Mouse (Mus musculus) midbrain, embryonic 14.5 days (tissue): ENCODE data around the gene Amot. TPM values are rescaled to one million over a fixed set of nuclear protein-coding genes. Genes with fewer than 3 reads are reported as not detected.

Source experiments
- ATAC-seq: fragments of 200-750 bp; cut with Nextera tagmentation; 2 replicates; pipeline ENCODE4 v1.8.0; 2017; ENCODE audit warnings: moderate number of reproducible peaks, moderate library complexity; ENCODE audit not compliant: low FRiP score, low TSS enrichment
- DNase-seq: peaks from one replicate; pipeline ENCODE4 v3.0.0-alpha.2; 2015
- H3K27ac ChIP-seq: fragments of 300-500 bp; sonication (generic); replicated peaks from 2 replicates; pipeline ENCODE4 v1.5.1; 2014; ENCODE audit warnings: mild to moderate bottlenecking, low read depth, low read length, moderate library complexity
- H3K27me3 ChIP-seq: fragments of 300-500 bp; sonication (generic); 2 replicates; pipeline ENCODE4 v1.6.1; 2014; ENCODE audit warnings: low read length, control low read depth, mixed read lengths; ENCODE audit not compliant: control insufficient read depth, insufficient read depth
- H3K36me3 ChIP-seq: fragments of 300-500 bp; sonication (generic); 2 replicates; pipeline ENCODE4 v1.6.1; 2014; ENCODE audit warnings: low read length, control low read depth; ENCODE audit not compliant: control insufficient read depth, insufficient read depth
- H3K4me1 ChIP-seq: fragments of 300-500 bp; sonication (generic); 2 replicates; pipeline ENCODE4 v1.6.1; 2014; ENCODE audit warnings: mild to moderate bottlenecking, antibody characterized with exemption, low read length, control low read depth; ENCODE audit not compliant: control insufficient read depth, insufficient read depth
- H3K4me2 ChIP-seq: fragments of 300-500 bp; sonication (generic); 2 replicates; pipeline ENCODE4 v1.6.1; 2014; ENCODE audit warnings: mild to moderate bottlenecking, low read length, moderate library complexity
- H3K4me3 ChIP-seq: fragments of 300-500 bp; sonication (generic); replicated peaks from 2 replicates; pipeline ENCODE4 v1.5.1; 2014; ENCODE audit warnings: low read depth, low read length
- H3K9ac ChIP-seq: fragments of 300-500 bp; sonication (generic); replicated peaks from 2 replicates; pipeline ENCODE4 v1.6.1; 2014; ENCODE audit warnings: mild to moderate bottlenecking, low read length, moderate library complexity
- H3K9me3 ChIP-seq: fragments of 300-500 bp; sonication (generic); 2 replicates; pipeline ENCODE4 v1.6.1; 2016; ENCODE audit warnings: low read length, control low read depth, mixed read lengths; ENCODE audit not compliant: control insufficient read depth
- WGBS: fragments of 180-500 bp; shearing (Covaris S2); extraction: QIAGEN DNeasy Blood & Tissue Kit; methylation state at CpG from one replicate; pipeline ENCODE4 v1.1.7; 2014; 5-methylcytosine and 5-hydroxymethylcytosine counted together
- polyA plus RNA-seq: library from polyadenylated mRNA; unstranded; fragments of >200 nt; fragmentation: Nextera tagmentation; extraction: Ambion mirVana; gene quantifications from 2 replicates; pipeline ENCODE4 v1.2.1, GENCODE M21; 2014

Gene Amot
- polyA plus RNA-seq, 1 experiment from 2014 or later = 9.1 TPM

DNA sequence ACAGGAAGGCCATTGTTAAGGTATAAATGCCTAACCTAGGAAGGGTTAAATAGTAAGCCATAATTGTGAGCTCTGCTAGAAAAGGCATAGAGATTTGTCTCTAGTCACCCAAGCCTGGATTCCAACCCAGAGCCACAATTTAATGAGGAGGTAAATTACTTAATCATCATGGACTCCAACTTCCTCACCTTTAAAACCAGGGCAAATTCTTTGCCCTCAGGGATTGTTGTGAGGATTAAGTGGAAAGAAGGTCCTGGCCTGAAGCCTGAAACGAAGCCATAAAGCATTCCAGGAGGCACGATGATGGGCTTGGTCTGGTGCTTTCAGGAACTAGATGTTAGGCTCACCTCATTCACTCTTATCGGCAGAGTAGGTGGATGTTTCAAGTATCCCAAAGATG is 5.7 kb upstream of the Amot start:
- H3K9me3 ChIP-seq = no peaks in the 10 kb centered on the region
- ATAC-seq = no peak
- no peaks in the 10 kb centered on the region for H3K4me1 ChIP-seq
- no peak overlapping the region for H3K4me2 ChIP-seq
- no peak for DNase-seq
- H3K9ac ChIP-seq = no peak overlapping the region
- no peaks in the 10 kb centered on the region for H3K27me3 ChIP-seq
- 61% methylated on average over 3 of the region's 3 CpGs for WGBS
- no peak overlapping the region for H3K27ac ChIP-seq
- no peak overlapping the region for H3K4me3 ChIP-seq
- no peaks in the 10 kb centered on the region for H3K36me3 ChIP-seq

DNA sequence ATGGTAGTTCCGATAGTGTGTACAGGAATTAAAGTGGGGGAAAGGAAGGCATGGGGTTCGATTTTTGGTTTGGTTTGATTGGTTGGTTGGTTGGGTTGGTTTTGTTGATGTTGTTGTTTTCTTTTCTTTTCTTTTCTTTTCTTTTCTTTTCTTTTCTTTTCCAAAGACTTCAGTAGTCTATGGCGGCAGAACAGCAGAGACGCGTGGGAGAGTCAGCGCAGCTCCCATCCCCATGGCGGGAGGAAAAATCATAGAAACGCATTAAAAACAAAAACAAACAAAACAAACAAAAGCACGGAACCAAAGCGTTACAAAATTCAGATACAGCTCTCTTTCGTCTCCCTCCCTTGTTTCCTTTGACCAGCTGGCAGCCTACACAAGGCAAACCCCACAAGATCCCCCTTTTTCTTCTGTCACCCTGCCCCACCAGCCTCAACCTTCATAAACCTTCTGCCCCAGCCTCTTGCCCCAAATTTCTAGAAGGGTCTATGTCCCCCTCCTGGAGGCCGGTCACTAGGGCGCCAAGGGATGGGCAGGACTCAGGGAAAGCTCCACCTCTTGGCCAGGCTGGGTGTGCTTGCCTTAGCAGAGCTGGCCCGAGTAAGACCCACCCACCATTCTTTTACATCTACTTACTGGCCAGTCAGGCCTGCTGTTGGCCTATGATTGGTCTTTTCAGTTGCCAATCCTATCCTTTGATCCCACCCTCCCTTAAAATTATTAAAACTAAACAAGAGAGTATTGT is 648 bp upstream of the Amot start:
- DNase-seq (peak; percentile 77), ATAC-seq (peak; percentile 90)
- Histone ChIP-seq H3K27me3 (no peaks in the 10 kb centered on the region), H3K4me1 (no peaks in the 10 kb centered on the region), H3K27ac (no peak overlapping the region), H3K36me3 (no peaks in the 10 kb centered on the region), H3K9ac (no peak overlapping the region), H3K9me3 (no peaks in the 10 kb centered on the region), H3K4me3 (peak overlapping the region; percentile 48), H3K4me2 (peak overlapping the region; percentile 60)
- WGBS = 28% methylated on average over 14 of the region's 14 CpGs

DNA sequence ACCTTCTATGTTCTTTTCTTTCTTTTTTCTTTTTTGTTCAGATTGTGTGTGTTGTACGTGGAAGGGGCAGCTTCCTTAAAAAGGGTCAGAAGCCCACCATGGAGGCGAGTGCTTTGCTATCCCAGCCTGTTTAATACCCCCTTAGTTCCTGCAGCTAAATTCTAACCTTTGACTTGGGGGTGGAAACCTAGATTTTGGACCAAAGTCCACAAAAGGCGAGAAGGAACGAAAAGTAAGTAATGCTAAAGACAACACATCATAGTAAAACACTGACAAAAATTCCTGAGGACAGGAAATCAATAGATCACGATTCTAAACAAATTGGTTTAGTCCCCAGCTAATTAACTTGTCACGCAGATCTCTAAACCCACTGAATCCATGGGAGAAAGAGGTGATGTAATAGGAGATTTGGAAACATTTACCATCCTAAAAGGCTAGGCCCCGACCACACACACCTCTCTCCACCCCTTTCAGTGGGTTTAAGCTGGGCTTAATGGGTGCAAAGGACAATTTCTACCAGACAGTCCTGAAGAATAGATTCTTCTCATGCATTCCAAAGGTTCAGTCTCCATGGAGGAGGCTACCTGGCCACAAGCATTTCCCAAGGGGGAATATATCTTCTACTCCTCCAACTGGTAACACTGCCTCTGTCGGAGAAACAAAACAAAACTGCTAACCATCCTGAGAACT is 3.2 kb downstream of the Amot start:
- 35% methylated on average over 8 of the region's 8 CpGs for whole genome bisulfite sequencing
- no peak overlapping the region for H3K27ac ChIP-seq
- H3K36me3 ChIP-seq = no peaks in the 10 kb centered on the region
- H3K9me3 ChIP-seq = no peaks in the 10 kb centered on the region
- no peak for DNase-seq
- H3K4me3 ChIP-seq = no peak overlapping the region
- no peak overlapping the region for H3K9ac ChIP-seq
- H3K4me2 ChIP-seq = no peak overlapping the region
- no peak for ATAC-seq
- H3K4me1 ChIP-seq = no peaks in the 10 kb centered on the region
- H3K27me3 ChIP-seq = no peaks in the 10 kb centered on the region

DNA sequence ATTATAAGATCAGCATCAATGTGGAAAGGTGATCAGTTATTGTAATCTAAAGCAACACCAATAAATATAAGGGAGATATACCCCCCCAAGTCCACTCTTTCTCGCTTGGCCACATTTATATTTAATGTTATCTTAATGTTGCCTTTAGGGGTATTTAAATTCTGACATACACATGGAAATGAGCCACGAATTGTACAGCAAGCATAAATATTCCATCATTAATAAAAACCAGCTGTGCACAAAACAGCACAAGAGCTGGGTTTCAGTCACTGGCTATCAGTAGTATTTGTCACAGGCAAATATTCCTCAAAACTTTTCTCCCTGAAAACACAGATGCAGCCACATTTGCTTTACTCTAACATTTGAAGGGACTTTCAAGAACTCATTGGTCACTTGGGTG is 5.9 kb downstream of the Amot start:
- Histone ChIP-seq H3K27ac (no peak overlapping the region), H3K36me3 (no peaks in the 10 kb centered on the region), H3K9ac (no peak overlapping the region), H3K4me2 (no peak overlapping the region), H3K4me1 (no peaks in the 10 kb centered on the region), H3K9me3 (no peaks in the 10 kb centered on the region), H3K4me3 (no peak overlapping the region), H3K27me3 (no peaks in the 10 kb centered on the region)
- WGBS = 72% methylated on average over 2 of the region's 2 CpGs
- no peak for ATAC-seq
- no peak for DNase-seq

DNA sequence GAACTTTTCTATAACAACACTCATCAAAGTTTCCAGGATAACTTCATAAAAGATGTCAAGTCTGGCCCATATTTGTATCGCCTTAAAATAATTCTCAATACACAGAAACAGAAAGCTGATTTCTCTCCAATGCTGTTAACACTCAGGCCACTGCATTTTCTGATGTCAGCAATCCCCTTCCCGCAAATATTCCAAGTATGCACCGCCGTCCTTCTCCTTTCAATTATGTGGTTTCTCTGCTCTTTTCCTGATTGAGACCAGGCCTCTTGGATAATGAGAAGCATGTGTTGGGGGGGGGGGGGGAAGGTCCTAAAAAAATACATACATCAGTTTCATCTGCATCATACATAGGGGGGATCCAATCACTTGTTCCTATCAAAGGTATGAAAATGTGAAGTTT is 6.3 kb downstream of the Amot start:
- Histone ChIP-seq H3K36me3 (no peaks in the 10 kb centered on the region), H3K27ac (no peak overlapping the region), H3K4me3 (no peak overlapping the region), H3K27me3 (no peaks in the 10 kb centered on the region), H3K4me1 (no peaks in the 10 kb centered on the region), H3K9me3 (no peaks in the 10 kb centered on the region), H3K9ac (no peak overlapping the region), H3K4me2 (no peak overlapping the region)
- no peak for DNase-seq
- WGBS = 71% methylated on average over 4 of the region's 4 CpGs
- no peak for ATAC-seq

DNA sequence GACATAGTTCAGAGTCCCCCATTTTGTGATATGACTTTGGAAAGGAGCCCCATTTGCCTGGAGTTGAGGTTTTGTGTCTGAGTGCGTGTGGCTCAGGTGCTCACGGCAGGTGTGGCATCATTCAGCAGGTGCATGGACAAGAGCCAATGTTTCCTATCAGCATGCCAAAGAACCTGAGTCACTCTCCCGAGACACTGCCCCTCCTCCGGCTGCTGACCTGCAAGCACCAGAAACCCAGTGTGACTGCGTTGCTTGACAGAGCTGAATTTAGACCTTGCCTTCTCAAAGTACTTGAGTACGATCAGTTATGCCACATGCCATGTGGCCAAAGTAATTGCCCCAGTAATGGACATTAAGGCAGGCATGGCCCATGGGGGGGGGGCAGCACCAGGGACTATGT is 7.5 kb downstream of the Amot start:
- Histone ChIP-seq H3K4me1 (no peaks in the 10 kb centered on the region), H3K27ac (no peak overlapping the region), H3K4me3 (no peak overlapping the region), H3K27me3 (no peaks in the 10 kb centered on the region), H3K4me2 (no peak overlapping the region), H3K9ac (no peak overlapping the region), H3K9me3 (no peaks in the 10 kb centered on the region), H3K36me3 (no peaks in the 10 kb centered on the region)
- WGBS = 93% methylated on average over 6 of the region's 6 CpGs
- DNase-seq (no peak), ATAC-seq (no peak)

DNA sequence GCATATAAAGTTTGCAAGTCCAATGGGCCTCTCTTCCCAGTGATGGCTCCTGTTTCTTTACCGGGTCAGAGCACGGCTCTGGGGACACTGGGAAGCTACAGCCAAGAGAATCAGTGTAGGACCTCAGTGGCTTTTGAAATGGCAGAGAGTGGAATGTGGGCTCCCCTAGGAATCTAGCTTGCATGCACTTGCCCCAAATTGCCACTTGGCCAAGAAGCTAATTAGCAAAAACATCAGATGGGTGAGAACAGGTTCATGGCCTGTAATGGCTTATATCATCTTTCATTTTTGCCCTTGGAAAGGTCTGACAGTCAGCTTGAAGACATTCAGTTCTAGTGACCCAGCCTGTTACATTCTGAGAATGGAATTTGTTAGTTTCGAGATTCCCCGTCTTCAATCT is 9.6 kb downstream of the Amot start:
- H3K4me1 ChIP-seq = no peaks in the 10 kb centered on the region
- no peaks in the 10 kb centered on the region for H3K27me3 ChIP-seq
- no peaks in the 10 kb centered on the region for H3K9me3 ChIP-seq
- 90% methylated on average over 4 of the region's 4 CpGs for WGBS
- H3K9ac ChIP-seq = no peak overlapping the region
- no peak overlapping the region for H3K27ac ChIP-seq
- no peak overlapping the region for H3K4me3 ChIP-seq
- H3K36me3 ChIP-seq = no peaks in the 10 kb centered on the region
- ATAC-seq = no peak
- DNase-seq = no peak
- no peak overlapping the region for H3K4me2 ChIP-seq

DNA sequence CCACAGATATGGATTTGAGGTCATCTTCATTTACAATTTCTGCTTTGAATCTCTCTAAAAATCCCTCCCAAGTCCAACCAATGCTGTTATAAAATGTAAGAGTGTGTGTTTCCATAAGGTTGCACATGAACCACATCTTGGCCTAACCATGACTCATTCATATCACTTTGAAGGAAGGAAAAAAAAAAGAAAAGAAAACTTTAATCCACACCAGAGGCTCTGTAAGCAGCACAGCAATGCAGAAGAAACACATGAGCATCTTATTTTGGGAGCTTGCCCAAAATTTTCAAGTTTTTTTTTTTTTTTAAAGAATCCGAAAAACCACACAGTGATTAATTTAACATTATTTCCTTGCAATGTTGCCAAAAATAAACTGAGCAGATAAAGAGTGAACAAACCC is 14.2 kb downstream of the Amot start:
- no peaks in the 10 kb centered on the region for H3K4me1 ChIP-seq
- H3K4me3 ChIP-seq = no peak overlapping the region
- no peaks in the 10 kb centered on the region for H3K36me3 ChIP-seq
- DNase-seq (no peak), ATAC-seq (no peak)
- H3K4me2 ChIP-seq = no peak overlapping the region
- H3K9ac ChIP-seq = no peak overlapping the region
- H3K27me3 ChIP-seq = no peaks in the 10 kb centered on the region
- no peaks in the 10 kb centered on the region for H3K9me3 ChIP-seq
- no peak overlapping the region for H3K27ac ChIP-seq
- 95% methylated on average over 1 of the region's 1 CpGs for WGBS

DNA sequence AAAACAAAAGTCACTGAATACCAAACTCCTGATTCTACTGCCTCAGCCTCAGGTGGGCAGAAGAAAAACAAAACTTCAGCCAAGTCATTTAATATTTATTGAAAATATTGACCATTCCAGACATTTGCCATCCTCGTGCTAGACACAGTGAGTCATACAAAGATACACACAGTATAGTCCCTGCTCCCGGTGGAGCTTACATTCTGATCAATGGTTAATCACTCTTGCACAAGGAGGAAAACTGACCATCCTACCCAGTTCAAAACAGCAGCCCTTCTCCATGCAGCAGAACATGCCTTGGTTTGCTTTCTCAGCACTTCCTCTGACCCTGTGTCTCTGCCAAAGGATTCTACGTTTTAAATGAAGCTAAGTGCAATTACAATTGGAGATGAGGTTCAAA is 14.6 kb downstream of the Amot start:
- no peak overlapping the region for H3K4me3 ChIP-seq
- H3K9ac ChIP-seq = no peak overlapping the region
- WGBS = 73% methylated on average over 3 of the region's 3 CpGs
- no peaks in the 10 kb centered on the region for H3K4me1 ChIP-seq
- H3K27ac ChIP-seq = no peak overlapping the region
- H3K9me3 ChIP-seq = no peaks in the 10 kb centered on the region
- no peak for DNase-seq
- no peaks in the 10 kb centered on the region for H3K36me3 ChIP-seq
- no peak overlapping the region for H3K4me2 ChIP-seq
- ATAC-seq = no peak
- H3K27me3 ChIP-seq = no peaks in the 10 kb centered on the region
